ENCODE assay signal across 19 mouse cellular contexts in the genomic region with DNA sequence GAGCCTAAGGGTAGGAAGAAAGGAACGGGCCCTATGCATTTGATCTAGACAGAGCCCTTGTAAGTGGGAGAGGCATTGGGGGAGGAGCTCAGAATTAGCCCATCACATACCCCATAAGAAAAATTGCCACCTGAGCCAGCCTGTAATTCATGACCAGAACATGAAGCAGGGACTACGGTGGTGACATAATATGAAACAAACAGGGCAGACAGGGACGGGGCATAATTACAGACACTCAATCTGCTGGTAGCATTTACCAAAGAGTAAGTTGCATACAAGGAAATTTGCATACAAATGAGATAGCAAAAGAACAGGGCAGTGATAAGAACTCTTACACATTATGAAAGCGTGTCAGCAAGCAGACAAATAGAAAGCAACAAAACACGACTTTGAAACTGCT. TPM values are rescaled to one million over a fixed set of nuclear protein-coding genes. Genes with fewer than 3 reads are reported as not detected.
A peak's percentile ranks its signal among the peaks of the same experiment; 100 is the strongest.
DNase-seq lines count a peak whose midpoint lies in the region; ATAC-seq and TF ChIP-seq lines count a peak whose summit lies in the region.
"Had no signal": no experiment of that assay in that cellular context is flagged by ENCODE, and none has a peak within 500 bp of the region (broad histone marks: within the 10 kb centered on the region; RNA-seq: fewer than 3 reads in every experiment).

No protein-coding gene starts in this region.

- no peak overlapping the region for H3K4me2 ChIP-seq in neural tube, embryonic 15.5 days
- H3K4me2 ChIP-seq: embryonic facial prominence, embryonic 13.5 days; heart, embryonic 13.5 days; intestine, embryonic 15.5 days had no signal

- 33% methylated on average over 5 of the region's 5 CpGs for WGBS in neural tube, embryonic 15.5 days

- H3K4me3 ChIP-seq in neural tube, embryonic 15.5 days (replicated peaks) = no peak overlapping the region
- H3K4me3 ChIP-seq: embryonic facial prominence, embryonic 13.5 days; heart, embryonic 13.5 days; intestine, embryonic 15.5 days had no signal

- peaks cover 7% of the 10 kb centered on the region; the same call in 1 of the 2 replicates for H3K4me1 ChIP-seq in neural tube, embryonic 15.5 days

- ATAC-seq in neural tube, embryonic 15.5 days (ENCODE audit: low FRiP score) = peak; percentile 21; the same call in 1 of the 2 replicates
- ATAC-seq in erythroid progenitor cell, adult 5-6 weeks (replicated peaks; ENCODE audit: low FRiP score, poor library complexity, severe bottlenecking) = no peak
- ATAC-seq: forebrain, embryonic 14.5 days; hindbrain, postnatal 0 days; intestine, embryonic 15.5 days had no signal

- no peaks in the 10 kb centered on the region for H3K36me3 ChIP-seq in neural tube, embryonic 15.5 days
- H3K36me3 ChIP-seq: embryonic facial prominence, embryonic 13.5 days; heart, embryonic 13.5 days; intestine, embryonic 15.5 days had no signal

- peaks cover 2% of the 10 kb centered on the region; the same call in 1 of the 2 replicates for H3K9me3 ChIP-seq in neural tube, embryonic 15.5 days (replicated peaks)
- H3K9me3 ChIP-seq: embryonic facial prominence, embryonic 13.5 days; heart, embryonic 13.5 days; intestine, embryonic 15.5 days had no signal

- no peak overlapping the region for H3K27ac ChIP-seq in neural tube, embryonic 15.5 days (replicated peaks)
- H3K27ac ChIP-seq: embryonic facial prominence, embryonic 13.5 days; heart, embryonic 13.5 days; hindbrain, postnatal 0 days; intestine, embryonic 15.5 days had no signal

- TF ChIP-seq POLR2A in brain, embryonic 14.5 days (IDR thresholded peaks at IDR 0.05; ENCODE audit: borderline replicate concordance, extremely low read depth, insufficient read depth, insufficient read length, poor library complexity, severe bottlenecking) = no peak

- H3K9ac ChIP-seq in neural tube, embryonic 15.5 days (replicated peaks) = no peak overlapping the region
- H3K9ac ChIP-seq: embryonic facial prominence, embryonic 13.5 days; heart, embryonic 13.5 days; intestine, embryonic 15.5 days had no signal

- no peaks in the 10 kb centered on the region for H3K27me3 ChIP-seq in neural tube, embryonic 15.5 days (replicated peaks)
- H3K27me3 ChIP-seq: embryonic facial prominence, embryonic 13.5 days; heart, embryonic 13.5 days; intestine, embryonic 15.5 days had no signal

- no peak for TF ChIP-seq CTCF in brain, embryonic 14.5 days (IDR thresholded peaks at IDR 0.05; ENCODE audit: borderline replicate concordance, extremely low read depth, insufficient read depth, insufficient read length)

- DNase-seq in heart, adult 11 months = peak; percentile 28
- no peak for DNase-seq in heart, adult 9 months (ENCODE audit: low spot score in 2 of 2)
- peak; percentile 73 for DNase-seq in A20 (ENCODE audit: low read depth, low spot score)
- DNase-seq in brain, embryonic 14.5 days (ENCODE audit: low read depth) = peak; percentile 24
- no peak for DNase-seq in thymus, postnatal 0 days (ENCODE audit: low spot score)
- DNase-seq: adrenal gland, postnatal 14 days; cerebellum, adult 18-20 months; cerebellum, adult 9-11 months; cerebellum, postnatal 36 days; gastrocnemius, postnatal 36 days; heart, adult 18-20 months; heart, postnatal 36 days had no signal

RNA-seq across cellular contexts. Expression of gene Aff3, which starts 6.3 kb away (rescaled TPM):
- polyA plus RNA-seq in brain, embryonic 14.5 days (2012; rRNA removed) = 34.0 and 52.5 TPM in 2 replicates
- polyA plus RNA-seq in neural tube, embryonic 15.5 days (2015; fragmentation: Nextera tagmentation; extraction: Ambion mirVana) = 22.9 and 33.1 TPM in 2 replicates
- total RNA-seq in erythroid progenitor cell, adult 5-6 weeks (2015; ENCODE audit: low replicate concordance) = 6.8 and 9.6 TPM in 2 replicates
- 4.0 and 5.0 TPM in 2 replicates for total RNA-seq in erythroid progenitor cell, adult 5-6 weeks (2017; ENCODE audit: low replicate concordance)
- 11.6 and 16.1 TPM in 2 replicates for polyA plus RNA-seq in thymus, postnatal 0 days (2015; fragmentation: Nextera tagmentation; extraction: Ambion mirVana)

Comparison
In these comparisons a context has a peak if more than half of its experiments do, and no peak if none do; other contexts are left out.
1. DNase-seq: peak in heart, adult 11 months (single experiment), A20 (single experiment) and brain, embryonic 14.5 days (single experiment); none in heart, adult 9 months (0 of 2) and thymus, postnatal 0 days (single experiment).